Mouse (Mus musculus) MEL (cell line): ENCODE data around the gene Stra6. TPM values are rescaled to one million over a fixed set of nuclear protein-coding genes. Genes with fewer than 3 reads are reported as not detected.

ENCODE experiments used
- DNase-seq: peaks from one replicate; pipeline ENCODE4 v3.0.0; 2011; ENCODE audit warnings: low read depth, low spot score
- H3K27ac ChIP-seq: 2 replicates; pipeline ENCODE4 v1.5.1; 2012; ENCODE audit warnings: low read depth, mild to moderate bottlenecking, control low read depth, low read length, moderate library complexity; ENCODE audit not compliant: control insufficient read depth
- H3K27me3 ChIP-seq, 2 experiments: fragments of 150-350 bp in 1 of 2; sonication (generic) in 1 of 2; 2 replicates each; pipeline ENCODE4 v1.6.1; 2012; ENCODE audit warnings: low read length in 2 of 2, mild to moderate bottlenecking in 2 of 2, improper control_type of control experiment in 1 of 2, moderate library complexity in 1 of 2; ENCODE audit not compliant: insufficient read depth in 2 of 2, control insufficient read depth in 1 of 2
- H3K36me3 ChIP-seq, 2 experiments: 2 replicates each; pipeline ENCODE4 v1.6.1; 2012 to 2014; ENCODE audit warnings: low read length in 2 of 2, improper control_type of control experiment in 1 of 2, inconsistent platforms in 1 of 2, mild to moderate bottlenecking in 1 of 2; ENCODE audit not compliant: insufficient read depth in 2 of 2, control insufficient read depth in 1 of 2
- H3K4me1 ChIP-seq, 2 experiments: fragments of 150-350 bp in 1 of 2; sonication (generic) in 1 of 2; 2 replicates each; pipeline ENCODE4 v1.6.1; 2012; ENCODE audit warnings: low read length in 2 of 2, improper control_type of control experiment in 1 of 2, mild to moderate bottlenecking in 1 of 2; ENCODE audit not compliant: insufficient read depth in 2 of 2, control insufficient read depth in 1 of 2
- H3K4me3 ChIP-seq, 2 experiments: fragments of 150-350 bp in 1 of 2; sonication (generic) in 1 of 2; 2 replicates each; pipeline ENCODE4 v1.5.1; 2012; ENCODE audit warnings: low read depth in 2 of 2, low read length in 2 of 2, mild to moderate bottlenecking in 2 of 2, moderate library complexity in 2 of 2, control low read depth in 1 of 2, improper control_type of control experiment in 1 of 2; ENCODE audit not compliant: control insufficient read depth in 1 of 2, insufficient read depth in 1 of 2
- H3K79me2 ChIP-seq: 2 replicates; pipeline ENCODE4 v1.6.1; 2012; ENCODE audit warnings: mild to moderate bottlenecking, low read length, moderate library complexity; ENCODE audit not compliant: control insufficient read depth, poor library complexity, insufficient read depth
- H3K9ac ChIP-seq: 2 replicates; pipeline ENCODE4 v1.6.1; 2012; ENCODE audit warnings: low read depth, mild to moderate bottlenecking, control low read depth, low read length, moderate library complexity; ENCODE audit not compliant: control insufficient read depth, poor library complexity, severe bottlenecking
- H3K9me3 ChIP-seq: fragments of 150-350 bp; sonication (generic); replicated peaks from 2 replicates; pipeline ENCODE4 v1.6.1; 2012; ENCODE audit warnings: mild to moderate bottlenecking, low read length, improper control_type of control experiment, moderate library complexity; ENCODE audit not compliant: insufficient read depth
- BHLHE40 ChIP-seq: IDR thresholded peaks from 2 replicates; pipeline ENCODE4 v1.6.1; 2012; ENCODE audit warnings: low read depth, mild to moderate bottlenecking, inconsistent platforms, low read length, improper control_type of control experiment, borderline replicate concordance
- CTCF ChIP-seq, 3 experiments: IDR thresholded peaks in 2 of 3; conservative IDR thresholded peaks in 1 of 3; 2 replicates each; pipeline ENCODE4 v1.5.1; 2011 to 2012; ENCODE audit warnings: low read length in 3 of 3, low read depth in 2 of 3, mild to moderate bottlenecking in 2 of 3, improper control_type of control experiment in 1 of 3, inconsistent platforms in 1 of 3, mixed read lengths in 1 of 3, moderate library complexity in 1 of 3; ENCODE audit not compliant: control insufficient read depth in 1 of 3, insufficient read depth in 1 of 3, poor library complexity in 1 of 3, severe bottlenecking in 1 of 3
- ELF1 ChIP-seq: IDR thresholded peaks from 2 replicates; pipeline ENCODE4 v1.6.1; 2014; ENCODE audit warnings: low read depth, mild to moderate bottlenecking, inconsistent platforms, low read length, improper control_type of control experiment, moderate library complexity
- EP300 ChIP-seq, 2 experiments: IDR thresholded peaks; 2 replicates each; pipeline ENCODE4 v1.6.1; 2011; ENCODE audit warnings: improper control_type of control experiment in 2 of 2, low read length in 2 of 2, low read depth in 1 of 2, mild to moderate bottlenecking in 1 of 2
- ETS1 ChIP-seq: IDR thresholded peaks from 2 replicates; pipeline ENCODE4 v1.6.1; 2012; ENCODE audit warnings: low read depth, mild to moderate bottlenecking, inconsistent platforms, low read length, improper control_type of control experiment, moderate library complexity
- GABPA ChIP-seq: IDR thresholded peaks from 2 replicates; pipeline ENCODE4 v1.6.1; 2012; ENCODE audit warnings: low read depth, mild to moderate bottlenecking, inconsistent platforms, low read length, improper control_type of control experiment, moderate library complexity
- GATA1 ChIP-seq: IDR thresholded peaks from 2 replicates; pipeline ENCODE4 v1.6.1; 2011; ENCODE audit warnings: low read depth, low read length, improper control_type of control experiment
- JUND ChIP-seq: IDR thresholded peaks from 2 replicates; pipeline ENCODE4 v1.6.1; 2011; ENCODE audit warnings: low read depth, mild to moderate bottlenecking, improper control_type of control experiment, low read length
- KAT2A ChIP-seq: conservative IDR thresholded peaks from 2 replicates; pipeline ENCODE4 v1.6.1; 2012; ENCODE audit warnings: low read depth, low read length, improper control_type of control experiment, inconsistent platforms
- MAFK ChIP-seq: IDR thresholded peaks from 2 replicates; pipeline ENCODE4 v1.6.1; 2011; ENCODE audit warnings: low read depth, mild to moderate bottlenecking, low read length, improper control_type of control experiment, borderline replicate concordance
- MAX ChIP-seq: IDR thresholded peaks from 2 replicates; pipeline ENCODE4 v1.6.1; 2011; ENCODE audit warnings: low read length, improper control_type of control experiment
- MAZ ChIP-seq: IDR thresholded peaks from 2 replicates; pipeline ENCODE4 v1.6.1; 2012; ENCODE audit warnings: low read depth, mild to moderate bottlenecking, inconsistent platforms, low read length, improper control_type of control experiment
- MYB ChIP-seq: IDR thresholded peaks from 2 replicates; pipeline ENCODE4 v1.6.1; 2011; ENCODE audit warnings: mild to moderate bottlenecking, low read depth, low read length, improper control_type of control experiment
- NELFE ChIP-seq: IDR thresholded peaks from 2 replicates; pipeline ENCODE4 v1.6.1; 2011; ENCODE audit warnings: low read depth, low read length, improper control_type of control experiment
- NRF1 ChIP-seq: IDR thresholded peaks from 2 replicates; pipeline ENCODE4 v1.6.1; 2014; ENCODE audit warnings: low read depth, mild to moderate bottlenecking, inconsistent platforms, low read length, improper control_type of control experiment, moderate library complexity; ENCODE audit not compliant: poor library complexity, insufficient read depth, severe bottlenecking
- POLR2A ChIP-seq, 2 experiments: IDR thresholded peaks; 2 replicates each; pipeline ENCODE4 v1.6.1; 2011 to 2012; ENCODE audit warnings: low read length in 2 of 2, mild to moderate bottlenecking in 2 of 2, control low read depth in 1 of 2, improper control_type of control experiment in 1 of 2, low read depth in 1 of 2, moderate library complexity in 1 of 2; ENCODE audit not compliant: control insufficient read depth in 1 of 2, insufficient read depth in 1 of 2, poor library complexity in 1 of 2
- POLR2AphosphoS5 ChIP-seq: IDR thresholded peaks from 2 replicates; pipeline ENCODE4 v1.6.1; 2012; ENCODE audit warnings: low read depth, borderline replicate concordance, mild to moderate bottlenecking, inconsistent platforms, low read length, moderate library complexity, mixed read lengths
- RAD21 ChIP-seq: IDR thresholded peaks from 2 replicates; pipeline ENCODE4 v1.6.1; 2011; ENCODE audit warnings: mild to moderate bottlenecking, low read depth, low read length, improper control_type of control experiment
- RCOR1 ChIP-seq: IDR thresholded peaks from 2 replicates; pipeline ENCODE4 v1.6.1; 2012; ENCODE audit warnings: low read depth, mild to moderate bottlenecking, inconsistent platforms, low read length, improper control_type of control experiment
- SIN3A ChIP-seq: IDR thresholded peaks from 2 replicates; pipeline ENCODE4 v1.6.1; 2012; ENCODE audit warnings: low read length, improper control_type of control experiment, inconsistent platforms
- SMC3 ChIP-seq: IDR thresholded peaks from 2 replicates; pipeline ENCODE4 v1.6.1; 2011; ENCODE audit warnings: low read depth, low read length, improper control_type of control experiment
- TBP ChIP-seq: IDR thresholded peaks from 2 replicates; pipeline ENCODE4 v1.8.0; 2011; ENCODE audit warnings: low read depth, low read length, improper control_type of control experiment
- USF1 ChIP-seq: IDR thresholded peaks from 2 replicates; pipeline ENCODE4 v1.6.1; 2014; ENCODE audit warnings: low read depth, mild to moderate bottlenecking, inconsistent platforms, low read length, improper control_type of control experiment, moderate library complexity
- USF2 ChIP-seq, 2 experiments: IDR thresholded peaks; 2 replicates each; pipeline ENCODE4 v1.6.1; 2011 to 2012; ENCODE audit warnings: improper control_type of control experiment in 2 of 2, low read length in 2 of 2, borderline replicate concordance in 1 of 2, inconsistent platforms in 1 of 2, low read depth in 1 of 2, mild to moderate bottlenecking in 1 of 2; ENCODE audit not compliant: insufficient read depth in 1 of 2
- ZKSCAN1 ChIP-seq: IDR thresholded peaks from 2 replicates; pipeline ENCODE4 v1.6.1; 2012; ENCODE audit warnings: low read depth, mild to moderate bottlenecking, inconsistent platforms, low read length, improper control_type of control experiment, moderate library complexity
- ZMIZ1 ChIP-seq: IDR thresholded peaks from 2 replicates; pipeline ENCODE4 v1.6.1; 2012; ENCODE audit warnings: low read depth, mild to moderate bottlenecking, inconsistent platforms, low read length, improper control_type of control experiment, moderate library complexity
- ZNF384 ChIP-seq: IDR thresholded peaks from 2 replicates; pipeline ENCODE4 v1.6.1; 2012; ENCODE audit warnings: low read depth, mild to moderate bottlenecking, inconsistent platforms, low read length, improper control_type of control experiment
- polyA plus RNA-seq, 2 experiments: library from polyadenylated mRNA; stranded (reverse) in 1 of 2; unstranded in 1 of 2; fragments of >175 nt in 1 of 2; fragments of >200 nt in 1 of 2; gene quantifications; 2 replicates each; pipeline versions ENCODE4 v1.2.1 to v1.2.4; 2012; ENCODE audit warnings: low replicate concordance in 2 of 2, low read depth in 1 of 2; ENCODE audit not compliant: insufficient read length in 2 of 2, insufficient read depth in 1 of 2, missing spikeins in 1 of 2
- total RNA-seq: library from RNA; depleted of rRNA; stranded (reverse); fragments of 300-350 nt; gene quantifications from 2 replicates; pipeline ENCODE4 v1.2.3, GENCODE M21; 2012

The Stra6 gene
- total and polyA plus RNA-seq, 3 experiments = not detected

GRCm38 (mm10) chr9:58201091-58201842 lies 137.7 kb downstream of the Stra6 start:
- Histone ChIP-seq H3K9me3 (no peaks in the 10 kb centered on the region), H3K36me3 (no peaks in the 10 kb centered on the region), H3K9ac (no peak overlapping the region), H3K27ac (no peak overlapping the region), H3K27me3 (no peaks in the 10 kb centered on the region), H3K4me3 (no peak overlapping the region), H3K79me2 (no peaks in the 10 kb centered on the region), H3K4me1 (peaks cover 0 to 3% of the 10 kb centered on the region in 2 experiments; a peak in 1 of 4 replicates)
- no peak for TF ChIP-seq GATA1
- no peak for TF ChIP-seq TBP
- no peak for TF ChIP-seq RAD21
- no peak for TF ChIP-seq ZKSCAN1
- no peak for TF ChIP-seq SIN3A
- no peak for TF ChIP-seq SMC3
- no peak for TF ChIP-seq ZMIZ1
- no peak for TF ChIP-seq MYB
- TF ChIP-seq USF2 (IDR thresholded peaks at IDR 0.05; ENCODE audit: borderline replicate concordance in 1 of 2, insufficient read depth in 1 of 2, low read depth in 1 of 2, low read length in 2 of 2) = no peak
- TF ChIP-seq RCOR1 = no peak
- TF ChIP-seq NELFE = no peak
- no peak for TF ChIP-seq POLR2A (IDR thresholded peaks at IDR 0.05; ENCODE audit: control insufficient read depth in 1 of 2, insufficient read depth in 1 of 2, low read depth in 1 of 2, low read length in 2 of 2, poor library complexity in 1 of 2)
- TF ChIP-seq ZNF384 = no peak
- no peak for TF ChIP-seq MAZ
- TF ChIP-seq ETS1 = no peak
- no peak for TF ChIP-seq MAFK
- DNase-seq = no peak

GRCm38 (mm10) chr9:58201861-58202549 lies 138.4 kb downstream of the Stra6 start:
- no peak for DNase-seq

More at GRCm38 (mm10) chr9:58201861-58202549, 138.4 kb downstream of the Stra6 start:
- Histone ChIP-seq H3K9ac (no peak overlapping the region), H3K4me1 (peaks cover 0 to 4% of the 10 kb centered on the region in 2 experiments; a peak in 2 of 4 replicates), H3K27ac (no peak overlapping the region), H3K9me3 (no peaks in the 10 kb centered on the region), H3K79me2 (no peaks in the 10 kb centered on the region), H3K36me3 (no peaks in the 10 kb centered on the region), H3K4me3 (no peak overlapping the region), H3K27me3 (no peaks in the 10 kb centered on the region)
- TF ChIP-seq USF2 (IDR thresholded peaks at IDR 0.05; ENCODE audit: borderline replicate concordance in 1 of 2, insufficient read depth in 1 of 2, low read depth in 1 of 2, low read length in 2 of 2) = no peak
- no peak for TF ChIP-seq GABPA
- no peak for TF ChIP-seq MAFK
- no peak for TF ChIP-seq NRF1
- no peak for TF ChIP-seq MAX
- no peak for TF ChIP-seq RCOR1
- no peak for TF ChIP-seq EP300 (IDR thresholded peaks at IDR 0.05; ENCODE audit: low read depth in 1 of 2, low read length in 2 of 2)
- no peak for TF ChIP-seq POLR2AphosphoS5
- TF ChIP-seq USF1 = no peak
- no peak for TF ChIP-seq ETS1
- TF ChIP-seq CTCF (IDR thresholded peaks at IDR 0.05 in 2 of 3, conservative IDR thresholded peaks at IDR 0.05 in 1 of 3; ENCODE audit: control insufficient read depth in 1 of 3, insufficient read depth in 1 of 3, low read depth in 2 of 3, low read length in 3 of 3, poor library complexity in 1 of 3, severe bottlenecking in 1 of 3) = no peak
- no peak for TF ChIP-seq KAT2A
- no peak for TF ChIP-seq ELF1
- TF ChIP-seq JUND = no peak
- no peak for TF ChIP-seq BHLHE40
